11 mouse cellular contexts compared by ENCODE assay signal in the genomic region with DNA sequence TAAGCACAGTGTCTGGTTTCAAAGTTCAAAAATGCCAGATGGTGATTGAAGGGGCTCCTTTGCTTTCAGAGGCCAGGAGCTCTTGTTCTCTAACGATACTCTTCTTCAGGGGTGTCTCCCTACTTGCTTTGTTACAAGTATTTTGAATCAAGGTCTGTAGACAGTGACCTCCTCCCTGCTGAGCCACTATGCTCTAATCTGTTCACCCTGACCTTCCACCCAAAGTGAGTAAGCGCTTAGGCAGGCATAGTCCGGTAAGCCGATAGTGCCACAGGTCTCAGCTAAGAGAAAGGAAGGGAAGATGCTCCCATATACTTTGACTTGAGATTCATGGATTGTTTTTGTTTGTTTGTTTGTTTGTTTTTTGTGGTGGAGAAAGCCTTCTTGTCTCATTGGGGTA.
DNase-seq lines count a peak whose midpoint lies in the region; ATAC-seq lines count a peak whose summit lies in the region.
"Had no signal": no experiment of that assay in that cellular context is flagged by ENCODE, and none has a peak within 500 bp of the region (broad histone marks: within the 10 kb centered on the region; RNA-seq: fewer than 3 reads in every experiment).

No protein-coding gene starts in this region.

- H3K9me3 ChIP-seq in kidney, embryonic 15.5 days (replicated peaks) = no peaks in the 10 kb centered on the region
- no peaks in the 10 kb centered on the region for H3K9me3 ChIP-seq in embryonic facial prominence, embryonic 14.5 days (ENCODE audit: control insufficient read depth, low read length)
- H3K9me3 ChIP-seq: hindbrain, embryonic 13.5 days; limb, embryonic 15.5 days had no signal

- H3K4me3 ChIP-seq in kidney, embryonic 15.5 days (replicated peaks) = no peak overlapping the region
- no peak overlapping the region for H3K4me3 ChIP-seq in embryonic facial prominence, embryonic 14.5 days (ENCODE audit: low read depth, low read length)
- H3K4me3 ChIP-seq: hindbrain, embryonic 13.5 days; limb, embryonic 15.5 days had no signal

- H3K36me3 ChIP-seq in kidney, embryonic 15.5 days = no peaks in the 10 kb centered on the region
- 0 out of 2 replicates have a peak, but pooled peaks cover 6% of the 10 kb centered on the region for H3K36me3 ChIP-seq in embryonic facial prominence, embryonic 14.5 days (ENCODE audit: control insufficient read depth, insufficient read depth, low read length)
- H3K36me3 ChIP-seq: hindbrain, embryonic 13.5 days; limb, embryonic 15.5 days had no signal

- H3K27ac ChIP-seq in kidney, embryonic 15.5 days = no peak overlapping the region
- 0 out of 2 replicates have a peak overlapping the region, but pooled peaks have one; percentile 44 for H3K27ac ChIP-seq in embryonic facial prominence, embryonic 14.5 days (replicated peaks; ENCODE audit: low read depth, low read length)
- H3K27ac ChIP-seq: hindbrain, embryonic 13.5 days; limb, embryonic 15.5 days had no signal

- H3K9ac ChIP-seq in kidney, embryonic 15.5 days = no peak overlapping the region
- H3K9ac ChIP-seq in embryonic facial prominence, embryonic 14.5 days (ENCODE audit: low read depth, low read length) = no peak overlapping the region
- H3K9ac ChIP-seq: hindbrain, embryonic 13.5 days; limb, embryonic 15.5 days had no signal

- 55% methylated on average over 4 of the region's 4 CpGs for WGBS in kidney, embryonic 15.5 days
- 57% methylated on average over 4 of the region's 4 CpGs for WGBS in embryonic facial prominence, embryonic 14.5 days

- H3K27me3 ChIP-seq in kidney, embryonic 15.5 days = no peaks in the 10 kb centered on the region
- no peaks in the 10 kb centered on the region for H3K27me3 ChIP-seq in embryonic facial prominence, embryonic 14.5 days (replicated peaks; ENCODE audit: control insufficient read depth, insufficient read depth, low read length)
- H3K27me3 ChIP-seq: limb, embryonic 15.5 days had no signal

- no peak overlapping the region for H3K4me2 ChIP-seq in kidney, embryonic 15.5 days
- H3K4me2 ChIP-seq in embryonic facial prominence, embryonic 14.5 days (ENCODE audit: low read depth, low read length) = no peak overlapping the region
- H3K4me2 ChIP-seq: hindbrain, embryonic 13.5 days; limb, embryonic 15.5 days had no signal

- DNase-seq in kidney, adult 11 months = no peak
- peak; percentile 40 for DNase-seq in ES-CJ7 (ENCODE audit: low read depth, low spot score)
- DNase-seq in embryonic facial prominence, embryonic 14.5 days (ENCODE audit: low spot score) = no peak
- DNase-seq in heart, postnatal 4 days = peak; percentile 17
- DNase-seq in thymus, postnatal 10 days (ENCODE audit: low spot score in 2 of 2) = no peak
- DNase-seq in kidney, postnatal 14 days = no peak
- DNase-seq in cerebellum, postnatal 25 days = no peak
- DNase-seq: thymus, adult 2 months had no signal

- no peaks in the 10 kb centered on the region for H3K4me1 ChIP-seq in kidney, embryonic 15.5 days
- H3K4me1 ChIP-seq in embryonic facial prominence, embryonic 14.5 days (ENCODE audit: control insufficient read depth, insufficient read depth, low read length) = peaks cover 23% of the 10 kb centered on the region

- 0 out of 2 replicates have a peak, but pooled peaks have one; percentile 35 for ATAC-seq in kidney, embryonic 15.5 days (replicated peaks; ENCODE audit: low FRiP score)
- no peak for ATAC-seq in embryonic facial prominence, embryonic 14.5 days (ENCODE audit: low read depth)

Comparison
In these comparisons a context has a peak if more than half of its experiments do, and no peak if none do; other contexts are left out.
1. DNase-seq: peak in ES-CJ7 (single experiment) and heart, postnatal 4 days (single experiment); none in kidney, adult 11 months (single experiment), embryonic facial prominence, embryonic 14.5 days (single experiment), thymus, postnatal 10 days (0 of 2), kidney, postnatal 14 days (single experiment) and cerebellum, postnatal 25 days (0 of 2).